Mouse (Mus musculus): ENCODE measurements around the gene Mageb3. TPM values are rescaled to one million over a fixed set of nuclear protein-coding genes. Genes with fewer than 3 reads are reported as not detected.
"Not testable (repeated sequence)": the region's sequence is repeated elsewhere in the genome, so short reads cannot be mapped to it uniquely, and the experiment has no call there.

Gene Mageb3
- total RNA-seq (2022), result not detected

DNA sequence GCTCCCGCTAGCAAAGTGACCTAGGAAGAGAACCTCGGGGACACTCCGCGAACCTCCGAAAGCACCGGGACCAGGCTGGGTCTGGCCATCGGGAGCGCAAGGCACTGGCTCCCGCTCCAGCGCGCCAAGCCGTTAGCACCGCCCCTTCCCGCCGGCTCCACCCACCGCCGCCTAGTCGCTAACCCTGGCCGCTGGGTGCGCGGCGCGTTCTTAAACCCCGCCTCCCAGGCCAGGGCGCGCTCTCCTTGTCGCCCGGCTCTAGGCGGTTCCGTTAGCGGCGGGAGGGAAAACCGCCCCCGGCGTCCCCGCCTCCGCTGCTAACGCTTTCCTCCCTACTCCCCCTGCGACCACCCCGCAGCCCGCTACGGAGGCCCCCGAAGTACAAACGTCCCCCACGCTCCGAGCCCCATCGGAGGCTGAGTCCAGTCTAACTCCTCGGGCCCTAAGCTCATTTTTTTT lies at the start of gene Mageb3, which contains the start of gene Ctdspl2:
Gene Mageb3, minus strand, starts transcription at position 328 of the 459 bp plus-strand sequence.
Gene Ctdspl2, plus strand, starts transcription at position 237 of the 459 bp plus-strand sequence.
- DNase-seq (ENCODE audit: low spot score in 2 of 2), result peak; percentile 95 to 96

DNA sequence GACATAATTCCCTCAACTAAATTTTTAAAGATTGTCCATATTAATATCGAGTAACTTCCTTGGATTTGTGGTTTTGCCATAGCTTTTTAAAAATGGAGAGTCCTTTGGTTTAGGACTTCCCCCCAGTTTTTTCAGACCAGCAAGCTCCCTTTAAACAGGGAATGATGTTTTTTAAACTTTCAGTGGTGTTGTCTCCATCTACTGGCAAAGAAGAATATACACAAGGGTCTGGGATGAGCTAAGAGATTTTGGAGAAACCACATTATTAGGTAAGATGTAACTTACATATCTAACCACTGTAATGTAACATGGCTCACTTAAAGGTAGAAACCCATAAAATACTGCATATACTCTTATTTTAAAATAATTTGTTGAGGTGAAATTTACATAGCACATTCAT lies 39.8 kb upstream of the Mageb3 start:
- DNase-seq (ENCODE audit: low spot score in 2 of 2), result no peak

DNA sequence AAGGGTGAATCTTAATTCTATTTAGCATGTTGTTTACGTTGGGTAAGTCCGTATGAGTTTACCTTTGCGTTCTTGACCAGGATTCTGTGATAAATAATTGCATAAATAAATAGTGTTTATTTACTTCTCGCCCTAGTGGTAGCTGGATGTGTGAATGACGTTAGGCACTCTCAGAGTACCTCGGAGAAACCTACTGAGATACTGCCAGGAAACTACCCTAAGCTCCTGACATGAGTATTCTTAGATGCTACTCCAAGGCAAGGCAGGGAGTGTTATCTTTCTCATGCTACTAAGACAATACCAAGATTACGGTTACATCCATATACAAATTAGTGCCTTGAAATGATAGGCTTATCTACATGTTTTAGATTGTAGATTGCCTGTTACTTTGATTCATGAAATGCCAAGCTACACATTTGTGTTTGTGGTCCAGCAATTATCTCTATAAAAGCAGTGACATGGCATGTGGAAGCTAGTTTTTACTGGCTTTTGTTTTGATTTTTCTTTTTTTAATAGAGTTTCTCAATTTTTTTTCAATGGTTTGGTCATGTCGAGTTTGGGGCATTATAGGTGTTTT lies 1.4 kb upstream of the Mageb3 start:
- no peak for DNase-seq (ENCODE audit: low spot score in 2 of 2)

GRCm38 (mm10) chr2:121956224-121957018 lies 529 bp upstream of the Mageb3 start:
- DNase-seq (ENCODE audit: low spot score in 2 of 2), result peak; percentile 90 to 93

DNA sequence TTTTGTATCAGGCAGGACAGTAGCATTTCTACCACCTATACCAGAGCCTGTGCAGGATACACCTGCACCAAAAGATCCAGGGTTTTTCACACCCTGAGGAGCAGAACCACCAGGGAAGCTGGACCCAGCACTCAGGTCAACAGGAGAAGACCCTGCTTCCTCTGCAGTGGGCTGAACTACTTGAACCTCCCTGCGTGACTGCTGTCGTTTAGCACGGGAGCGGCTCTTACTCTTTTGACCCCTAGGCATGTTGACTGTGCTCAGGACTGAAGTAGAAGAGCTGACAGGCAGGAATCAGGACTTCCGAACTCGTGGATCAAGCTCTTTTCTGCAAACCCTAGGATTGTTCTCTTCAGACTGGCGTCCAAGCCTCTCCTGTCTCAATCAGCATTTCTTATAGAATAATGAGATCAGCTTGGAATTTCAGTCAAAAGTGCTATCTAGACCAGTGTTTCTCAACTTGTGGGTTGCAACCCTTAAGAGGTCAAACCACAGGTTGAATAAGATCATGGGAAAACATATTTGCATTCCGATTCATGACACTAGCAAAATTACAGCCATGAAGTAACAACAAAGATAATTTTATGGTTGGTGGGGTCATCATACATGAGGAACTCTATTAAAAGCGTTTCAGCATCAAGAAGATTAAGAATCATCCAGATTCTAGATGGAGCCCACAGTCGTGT lies 778 bp downstream of the Mageb3 start:
- DNase-seq (ENCODE audit: low spot score in 2 of 2), result no peak

GRCm38 (mm10) chr2:121943364-121943763 lies 12.5 kb downstream of the Mageb3 start:
- no peak for DNase-seq (ENCODE audit: low spot score in 2 of 2)

DNA sequence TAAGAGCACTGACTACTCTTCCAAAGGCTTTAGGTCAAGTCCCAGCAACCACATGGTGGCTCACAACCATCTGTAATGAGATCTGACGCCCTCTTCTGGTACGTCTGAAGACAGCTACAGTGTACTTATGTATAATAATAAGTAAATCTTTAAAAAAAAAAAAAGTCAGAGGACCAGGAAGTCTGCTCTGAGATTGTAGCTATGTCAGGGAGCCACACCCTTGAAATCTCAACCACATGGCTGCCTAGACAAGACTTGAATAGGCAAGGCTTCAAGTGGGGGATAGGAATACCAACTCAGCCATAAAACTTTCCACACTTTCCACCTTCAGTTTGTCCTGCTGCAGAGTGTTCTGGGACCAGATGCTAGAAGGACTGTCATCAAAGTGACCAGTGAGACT lies 18.3 kb downstream of the Mageb3 start:
- not testable (repeated sequence) for DNase-seq (ENCODE audit: low spot score in 2 of 2)

DNA sequence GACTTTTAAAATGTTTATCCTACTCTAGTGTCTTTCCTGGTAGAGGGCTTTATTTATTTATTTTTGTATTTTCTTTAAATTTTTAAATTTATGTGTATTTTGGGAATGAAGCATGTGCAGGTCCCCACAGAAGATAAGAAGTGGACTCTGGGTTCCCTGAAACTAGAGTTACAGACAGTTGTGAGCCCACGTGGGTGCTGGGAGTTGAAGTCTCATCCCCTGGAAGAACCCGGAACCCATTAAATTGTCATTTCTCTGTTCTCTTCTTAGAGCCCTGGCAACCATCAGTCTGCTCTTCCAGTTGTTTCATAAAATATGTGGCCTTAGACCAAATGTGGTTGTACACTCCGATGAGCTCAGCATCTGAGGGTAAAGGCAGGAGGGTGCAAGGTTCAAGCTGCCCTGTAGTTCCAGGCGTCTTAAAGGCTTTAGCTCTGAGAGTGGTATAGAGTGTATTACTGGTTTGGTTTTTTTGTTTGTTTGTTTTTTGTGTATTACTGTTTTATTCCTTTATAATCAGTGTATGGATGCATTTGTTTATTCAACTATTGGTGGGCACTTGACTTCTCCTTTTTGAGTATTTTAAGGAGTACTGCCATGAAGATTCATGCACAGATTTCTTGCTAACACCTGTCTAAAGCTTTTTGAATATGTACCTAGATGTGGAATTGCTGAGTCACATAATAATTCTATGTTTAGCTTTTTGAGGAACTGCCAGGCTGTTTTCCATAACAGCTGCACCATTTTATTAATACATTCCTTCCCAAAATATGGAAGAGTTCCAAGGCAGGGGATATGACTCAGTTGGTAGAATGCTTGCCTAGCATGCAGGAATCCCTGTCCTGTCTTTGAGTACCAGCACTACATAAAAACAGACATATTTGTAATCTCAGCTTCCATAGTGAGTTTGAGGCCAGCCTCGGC lies 39.6 kb downstream of the Mageb3 start:
- DNase-seq (ENCODE audit: low spot score in 2 of 2), result no peak

GRCm38 (mm10) chr2:121909975-121910374 lies 45.9 kb downstream of the Mageb3 start:
- no peak for DNase-seq (ENCODE audit: low spot score in 2 of 2)

Other genes with a start within 250 kb of the Mageb3 start
- gene Frmd5, start 149.0 kb downstream of the Mageb3 start, total RNA-seq (2022), result under 1 TPM in 3 of 4 experiments, not detected in 1; 0.25 to 0.48 (median 0.27) TPM
- 1 to 10 TPM; 4.8 to 5.9 (median 5.6) TPM for gene Casc4, start 89.1 kb downstream of the Mageb3 start, total RNA-seq (2022)
- gene Ctdspl2, start 91 bp downstream of the Mageb3 start, total RNA-seq (2022), result 1 to 10 TPM; 5.0 to 8.0 (median 6.4) TPM
- gene Eif3j1, start 72.5 kb upstream of the Mageb3 start, total RNA-seq (2022), result 10 to 100 TPM; 33.9 to 42.2 (median 37.6) TPM
- 1 to 10 TPM; 5.4 to 6.4 (median 6.1) TPM for gene Spg11, start 162.3 kb upstream of the Mageb3 start, total RNA-seq (2022)
- 100 to 1,000 TPM in 1 of 4 experiments, 10 to 100 TPM in 3; 54.2 to 107 (median 77.1) TPM for gene B2m, start 191.6 kb upstream of the Mageb3 start, total RNA-seq (2022)
- gene Trim69, start 204.6 kb upstream of the Mageb3 start, total RNA-seq (2022), result not detected
- gene Patl2, start 230.1 kb upstream of the Mageb3 start, total RNA-seq (2022), result not detected
- gene Terb2, start 230.2 kb upstream of the Mageb3 start, total RNA-seq (2022), result not detected

Measured in gastrocnemius, adult 8-10 months (tissue).